Mouse (Mus musculus): ENCODE measurements around the gene Bsg. TPM values are rescaled to one million over a fixed set of nuclear protein-coding genes. Genes with fewer than 3 reads are reported as not detected.

Bsg gene
- polyA plus RNA-seq, 1 experiment from 2014 or later: 1,079 TPM

- Histone ChIP-seq H3K27ac (no peak overlapping the region), H3K4me1 (replicated peaks; ENCODE audit: insufficient read depth, low read length) (peaks cover 3% of the 10 kb centered on the region; the same call in 1 of the 2 replicates), H3K4me2 (ENCODE audit: low read length) (no peak overlapping the region), H3K4me3 (replicated peaks; ENCODE audit: low read depth, low read length) (no peak overlapping the region), H3K9me3 (replicated peaks; ENCODE audit: low read length) (no peaks in the 10 kb centered on the region), H3K36me3 (ENCODE audit: insufficient read depth, low read length) (no peaks in the 10 kb centered on the region), H3K9ac (ENCODE audit: low read depth, low read length) (no peak overlapping the region), H3K27me3 (ENCODE audit: insufficient read depth, low read length) (no peaks in the 10 kb centered on the region)
- 85% methylated on average over 8 of the region's 8 CpGs for WGBS
- DNase-seq (ENCODE audit: low spot score): no peak
- ATAC-seq (replicated peaks; ENCODE audit: low FRiP score, low read depth): no peak
- no peak for TF ChIP-seq CTCF (IDR thresholded peaks at IDR 0.05; ENCODE audit: low read depth)
Measured at GRCm38 (mm10) chr10:79665051-79665450, 39.2 kb upstream of the Bsg start.

DNA sequence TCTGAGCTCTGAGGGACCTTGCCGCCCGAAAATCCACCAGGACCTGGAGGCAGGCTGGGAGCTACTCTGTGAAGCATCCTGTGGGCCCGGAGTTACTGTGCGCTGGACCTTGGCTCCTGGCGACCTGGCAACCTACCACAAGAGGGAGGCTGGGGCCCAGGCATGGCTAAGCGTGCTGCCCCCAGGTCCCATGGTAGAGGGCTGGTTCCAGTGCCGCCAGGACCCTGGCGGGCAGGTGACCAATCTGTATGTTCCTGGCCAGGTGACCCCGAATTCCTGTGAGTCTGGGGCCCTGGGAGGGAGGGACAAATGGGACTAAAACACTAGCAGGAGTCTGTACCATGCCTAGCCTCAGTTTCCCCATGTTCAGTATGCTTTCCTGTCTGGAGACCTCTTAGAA lies 37.8 kb upstream of the Bsg start:
- H3K4me3 ChIP-seq (replicated peaks; ENCODE audit: low read depth, low read length): no peak overlapping the region
- 61% methylated on average over 9 of the region's 9 CpGs for WGBS
- no peak for DNase-seq (ENCODE audit: low spot score)
- H3K27ac ChIP-seq: no peak overlapping the region
- no peaks in the 10 kb centered on the region for H3K27me3 ChIP-seq (ENCODE audit: insufficient read depth, low read length)
- H3K9ac ChIP-seq (ENCODE audit: low read depth, low read length): no peak overlapping the region
- no peak for TF ChIP-seq CTCF (IDR thresholded peaks at IDR 0.05; ENCODE audit: low read depth)
- H3K4me2 ChIP-seq (ENCODE audit: low read length): no peak overlapping the region
- peaks cover 13% of the 10 kb centered on the region for H3K4me1 ChIP-seq (replicated peaks; ENCODE audit: insufficient read depth, low read length)
- H3K36me3 ChIP-seq (ENCODE audit: insufficient read depth, low read length): no peaks in the 10 kb centered on the region
- no peak for ATAC-seq (replicated peaks; ENCODE audit: low FRiP score, low read depth)
- no peaks in the 10 kb centered on the region for H3K9me3 ChIP-seq (replicated peaks; ENCODE audit: low read length)

DNA sequence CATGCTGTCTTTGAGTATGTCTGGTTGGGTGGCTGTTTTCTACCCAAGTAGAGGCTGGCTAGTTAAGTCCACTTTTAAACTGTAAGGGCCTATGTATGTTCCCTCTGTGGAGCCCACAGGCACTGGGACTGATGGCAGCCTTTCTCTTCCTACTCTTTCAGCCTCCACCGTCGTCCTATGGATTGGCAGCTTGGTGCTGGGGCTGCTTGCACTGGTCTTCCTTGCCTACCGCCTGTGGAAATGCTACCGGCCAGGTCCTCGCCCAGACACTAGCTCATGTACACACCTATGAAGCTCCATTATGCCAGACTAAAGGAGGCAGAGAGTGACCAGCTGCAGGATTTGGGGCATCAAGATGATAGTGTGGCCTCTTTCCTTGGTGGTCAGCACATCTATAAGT lies 36.2 kb upstream of the Bsg start:
- no peak overlapping the region for H3K4me2 ChIP-seq (ENCODE audit: low read length)
- peaks cover 17% of the 10 kb centered on the region for H3K4me1 ChIP-seq (replicated peaks; ENCODE audit: insufficient read depth, low read length)
- no peak overlapping the region for H3K27ac ChIP-seq
- no peak overlapping the region for H3K9ac ChIP-seq (ENCODE audit: low read depth, low read length)
- 89% methylated on average over 5 of the region's 5 CpGs for WGBS
- H3K27me3 ChIP-seq (ENCODE audit: insufficient read depth, low read length): no peaks in the 10 kb centered on the region
- no peaks in the 10 kb centered on the region for H3K36me3 ChIP-seq (ENCODE audit: insufficient read depth, low read length)
- ATAC-seq (replicated peaks; ENCODE audit: low FRiP score, low read depth) (no peak), DNase-seq (ENCODE audit: low spot score) (no peak)
- no peak overlapping the region for H3K4me3 ChIP-seq (replicated peaks; ENCODE audit: low read depth, low read length)
- no peak for TF ChIP-seq CTCF (IDR thresholded peaks at IDR 0.05; ENCODE audit: low read depth)
- no peaks in the 10 kb centered on the region for H3K9me3 ChIP-seq (replicated peaks; ENCODE audit: low read length)

DNA sequence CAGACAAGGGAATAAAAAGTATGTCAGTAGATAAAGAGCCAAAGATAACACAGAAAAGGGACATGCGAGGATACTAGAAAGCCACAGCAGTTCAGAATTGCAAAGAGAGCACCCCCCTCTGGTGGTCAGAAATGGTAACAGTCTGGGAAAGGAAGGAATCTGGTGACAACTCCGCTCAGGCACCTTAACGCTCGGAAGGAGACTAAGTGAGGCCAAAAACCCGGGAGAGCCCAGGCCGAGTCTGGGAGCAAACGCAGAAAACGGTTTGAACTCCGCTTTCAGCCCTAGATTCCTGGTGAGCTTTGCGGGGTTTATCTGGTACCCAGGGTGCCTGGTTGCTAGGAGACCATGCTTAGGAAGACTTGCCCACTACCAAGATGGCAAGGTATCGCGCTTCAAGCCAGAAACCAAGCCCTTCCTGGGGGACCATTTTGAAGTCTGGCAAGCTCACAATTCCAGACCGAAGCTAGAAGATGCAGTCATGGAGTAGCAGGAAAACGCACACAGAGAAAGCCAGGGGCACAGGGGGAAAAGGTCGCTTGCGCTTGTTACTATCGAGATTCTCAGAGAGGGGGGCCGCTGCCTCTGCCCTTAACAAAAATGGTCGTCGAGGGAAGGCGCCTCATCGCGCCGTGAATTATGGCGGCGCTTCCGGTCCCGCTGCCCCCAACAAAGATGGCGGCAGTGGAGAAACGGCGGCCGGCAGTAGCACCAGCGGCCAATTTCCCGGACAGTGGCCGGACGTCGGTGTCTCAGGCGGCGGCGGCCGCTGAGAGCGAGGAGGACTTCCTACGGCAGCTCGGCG lies 35.3 kb upstream of the Bsg start, which contains the start of gene Tpgs1:
TSS of gene Tpgs1 (plus strand) at position 599 of the 805 bp plus-strand sequence.
- Histone ChIP-seq H3K36me3 (ENCODE audit: insufficient read depth, low read length) (no peaks in the 10 kb centered on the region), H3K9me3 (replicated peaks; ENCODE audit: low read length) (no peaks in the 10 kb centered on the region), H3K4me3 (replicated peaks; ENCODE audit: low read depth, low read length) (peak within 1 kb of the TSS; percentile 97), H3K4me2 (ENCODE audit: low read length) (peak within 1 kb of the TSS; percentile 81), H3K9ac (ENCODE audit: low read depth, low read length) (peak within 1 kb of the TSS; percentile 81), H3K27ac (peak within 1 kb of the TSS; percentile 90), H3K27me3 (ENCODE audit: insufficient read depth, low read length) (no peaks in the 10 kb centered on the region), H3K4me1 (replicated peaks; ENCODE audit: insufficient read depth, low read length) (peaks cover 17% of the 10 kb centered on the region)
- peak; percentile 70 for ATAC-seq (replicated peaks; ENCODE audit: low FRiP score, low read depth)
- peak; percentile 95 for DNase-seq (ENCODE audit: low spot score)
- peak; percentile 94 for TF ChIP-seq CTCF (IDR thresholded peaks at IDR 0.05; ENCODE audit: low read depth)
- WGBS: under 1% methylated on average over 45 of the region's 45 CpGs

DNA sequence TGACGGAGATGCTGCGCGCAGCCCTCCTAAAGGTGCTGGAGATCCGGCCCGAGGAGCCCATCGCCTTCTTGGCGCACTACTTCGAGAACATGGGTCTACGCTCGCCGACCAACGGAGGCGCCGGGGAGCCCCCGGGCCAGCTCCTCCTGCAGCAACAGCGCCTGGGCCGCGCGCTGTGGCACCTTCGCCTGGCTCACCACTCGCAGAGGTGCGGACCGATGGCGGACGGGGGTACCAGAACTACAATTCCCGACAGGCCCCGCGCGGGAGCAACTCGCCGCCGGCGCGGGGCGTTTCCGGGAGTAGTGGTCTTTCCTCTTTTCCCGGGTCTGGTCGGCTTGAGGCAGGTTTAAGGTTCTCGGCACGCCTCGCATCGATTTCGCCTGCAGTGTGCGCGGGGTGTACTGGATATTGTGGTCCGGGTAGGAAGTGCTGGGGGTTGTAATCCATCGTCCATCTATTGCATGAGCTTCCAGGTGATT lies 34.7 kb upstream of the Bsg start:
- TF ChIP-seq CTCF (IDR thresholded peaks at IDR 0.05; ENCODE audit: low read depth): no peak
- Histone ChIP-seq H3K9ac (ENCODE audit: low read depth, low read length) (peak overlapping the region; percentile 81), H3K4me3 (replicated peaks; ENCODE audit: low read depth, low read length) (peak overlapping the region; percentile 97), H3K9me3 (replicated peaks; ENCODE audit: low read length) (no peaks in the 10 kb centered on the region), H3K36me3 (ENCODE audit: insufficient read depth, low read length) (no peaks in the 10 kb centered on the region), H3K27ac (peak overlapping the region; percentile 90), H3K4me1 (replicated peaks; ENCODE audit: insufficient read depth, low read length) (peaks cover 17% of the 10 kb centered on the region), H3K4me2 (ENCODE audit: low read length) (peak overlapping the region; percentile 81), H3K27me3 (ENCODE audit: insufficient read depth, low read length) (no peaks in the 10 kb centered on the region)
- under 1% methylated on average over 47 of the region's 47 CpGs for WGBS
- peak; percentile 80 for DNase-seq (ENCODE audit: low spot score)
- ATAC-seq (replicated peaks; ENCODE audit: low FRiP score, low read depth): peak; percentile 30

DNA sequence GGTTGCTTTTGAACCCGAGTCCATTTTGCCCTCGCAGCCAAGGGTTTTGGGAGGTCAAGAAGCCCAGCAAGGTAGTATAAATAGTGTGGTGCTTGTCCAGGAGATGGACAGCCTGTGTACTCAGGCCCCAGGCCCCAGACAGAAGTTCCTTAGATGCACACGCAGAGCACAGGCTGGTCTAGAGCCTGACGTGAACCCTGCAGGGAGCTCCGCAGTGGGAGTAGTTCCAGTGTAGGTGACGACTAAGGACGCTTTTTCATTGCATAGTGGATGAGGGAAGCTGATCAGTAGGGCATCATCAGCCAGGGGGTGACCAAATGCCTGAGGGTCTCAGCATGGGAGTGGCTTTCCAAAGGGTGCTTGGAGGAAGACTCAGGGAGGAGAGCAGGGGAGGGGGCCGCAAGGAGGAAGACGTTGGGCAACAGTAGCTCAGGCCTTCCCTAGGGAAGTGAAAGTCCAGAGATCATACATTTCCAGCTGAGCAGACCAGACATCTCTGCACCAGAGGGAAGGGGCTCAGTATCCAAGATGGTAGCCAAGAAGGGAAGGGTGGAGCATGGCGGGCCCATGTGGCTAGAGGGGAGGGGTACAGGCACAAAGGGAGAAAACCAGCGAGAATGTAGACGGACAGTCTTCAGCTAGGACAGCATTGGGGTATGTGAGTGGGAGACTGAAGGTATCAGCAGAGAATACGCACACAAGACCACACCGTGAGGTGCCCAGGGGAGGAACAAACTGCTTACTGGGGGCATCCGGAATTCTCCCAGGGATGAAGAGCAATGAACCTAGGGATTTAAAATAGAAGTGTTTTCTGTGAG lies 34.0 kb upstream of the Bsg start:
- peak overlapping the region; percentile 97 for H3K4me3 ChIP-seq (replicated peaks; ENCODE audit: low read depth, low read length)
- no peaks in the 10 kb centered on the region for H3K9me3 ChIP-seq (replicated peaks; ENCODE audit: low read length)
- H3K27ac ChIP-seq: peak overlapping the region; percentile 90; the same call in 1 of the 2 replicates
- H3K4me2 ChIP-seq (ENCODE audit: low read length): peak overlapping the region; percentile 81
- DNase-seq (ENCODE audit: low spot score) (no peak), ATAC-seq (replicated peaks; ENCODE audit: low FRiP score, low read depth) (no peak)
- TF ChIP-seq CTCF (IDR thresholded peaks at IDR 0.05; ENCODE audit: low read depth): no peak
- H3K9ac ChIP-seq (ENCODE audit: low read depth, low read length): peak overlapping the region; percentile 81
- peaks cover 17% of the 10 kb centered on the region for H3K4me1 ChIP-seq (replicated peaks; ENCODE audit: insufficient read depth, low read length)
- no peaks in the 10 kb centered on the region for H3K27me3 ChIP-seq (ENCODE audit: insufficient read depth, low read length)
- no peaks in the 10 kb centered on the region for H3K36me3 ChIP-seq (ENCODE audit: insufficient read depth, low read length)
- WGBS: 23% methylated on average over 15 of the region's 15 CpGs

Measured in kidney, postnatal 0 days (tissue).